Mouse (Mus musculus): ENCODE data around the gene Praf2. TPM values are rescaled to one million over a fixed set of nuclear protein-coding genes. Genes with fewer than 3 reads are reported as not detected.

Gene Praf2
- polyA plus RNA-seq, 1 experiment, result 26.0 TPM

DNA sequence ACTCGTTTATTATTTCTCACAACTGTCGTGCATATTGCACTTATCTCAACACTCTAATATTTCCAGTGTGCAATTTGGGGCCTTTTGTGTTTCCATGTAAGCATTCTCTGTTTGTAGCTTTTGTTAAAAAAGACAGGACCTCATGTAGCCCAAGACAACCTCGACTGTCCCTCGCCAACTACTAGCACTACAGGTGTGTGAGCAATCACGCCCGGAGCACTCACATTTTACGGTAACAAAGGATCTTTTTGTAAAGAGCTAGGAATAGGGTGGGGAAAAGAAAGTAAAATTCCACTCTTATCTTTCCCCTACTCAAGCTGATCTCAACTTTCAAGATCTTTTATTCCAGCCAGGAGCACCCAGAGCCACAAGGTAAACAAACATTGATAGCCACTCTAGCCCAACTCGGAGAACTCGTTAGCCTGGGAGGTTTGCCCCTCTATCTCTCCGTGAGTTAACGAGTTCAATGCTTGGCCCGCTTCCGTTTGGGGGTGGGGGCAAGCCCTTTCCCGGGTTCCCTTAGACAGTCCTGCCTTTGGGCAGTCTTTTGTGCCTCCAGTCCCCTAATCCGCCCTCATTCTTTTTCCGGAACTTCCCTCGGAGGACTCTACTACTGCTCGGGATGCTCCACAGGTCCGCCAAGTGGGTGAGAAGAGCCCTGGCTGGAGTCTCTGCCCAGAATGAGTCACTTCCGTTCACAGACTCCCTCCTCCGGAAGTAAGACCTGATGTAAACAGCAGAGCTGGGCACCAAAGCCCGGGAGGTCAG is 6.5 kb upstream of the Praf2 start, which contains the start of gene Gm45208:
Gene Gm45208, plus strand, starts transcription at position 732 of the 768 bp plus-strand sequence.
- TF ChIP-seq CTCF (IDR thresholded peaks at IDR 0.05; ENCODE audit: extremely low read depth, insufficient read depth, insufficient read length, insufficient replicate concordance), result no peak
- no peak; the same call in 1 of the 2 replicates for TF ChIP-seq POLR2A (IDR thresholded peaks at IDR 0.05; ENCODE audit: low read depth, low read length)
- no peaks in the 10 kb centered on the region for H3K4me1 ChIP-seq (ENCODE audit: control insufficient read depth, insufficient read depth, insufficient read length)
- no peaks in the 10 kb centered on the region for H3K27me3 ChIP-seq (ENCODE audit: control insufficient read depth, insufficient read depth, low read length)
- 21% methylated on average over 22 of the region's 22 CpGs for WGBS
- H3K4me3 ChIP-seq (ENCODE audit: extremely low read depth, insufficient read depth, insufficient read length), result peak within 1 kb of the TSS; percentile 89
- peak within 1 kb of the TSS; percentile 89 for H3K27ac ChIP-seq (ENCODE audit: insufficient read depth, low read length)
- DNase-seq (ENCODE audit: low read depth in 1 of 2, low spot score in 2 of 2), result peak; percentile 66 to 72
- peaks cover 5% of the 10 kb centered on the region for H3K36me3 ChIP-seq (ENCODE audit: control insufficient read depth, insufficient read depth, low read length)

- DNase-seq (ENCODE audit: low read depth in 1 of 2, low spot score in 2 of 2), result no peak
- H3K27ac ChIP-seq (ENCODE audit: insufficient read depth, low read length), result peak overlapping the region; percentile 62
- peak overlapping the region; percentile 89 for H3K4me3 ChIP-seq (ENCODE audit: extremely low read depth, insufficient read depth, insufficient read length)
- peaks cover 6% of the 10 kb centered on the region for H3K36me3 ChIP-seq (ENCODE audit: control insufficient read depth, insufficient read depth, low read length)
- no peaks in the 10 kb centered on the region for H3K4me1 ChIP-seq (ENCODE audit: control insufficient read depth, insufficient read depth, insufficient read length)
- TF ChIP-seq POLR2A (IDR thresholded peaks at IDR 0.05; ENCODE audit: low read depth, low read length) (no peak), CTCF (IDR thresholded peaks at IDR 0.05; ENCODE audit: extremely low read depth, insufficient read depth, insufficient read length, insufficient replicate concordance) (no peak)
- WGBS, result 23% methylated on average over 11 of the region's 11 CpGs
- H3K27me3 ChIP-seq (ENCODE audit: control insufficient read depth, insufficient read depth, low read length), result no peaks in the 10 kb centered on the region
These were observed 6.0 kb upstream of the Praf2 start for GRCm38 (mm10) chrX:7722282-7722611.

- TF ChIP-seq CTCF (IDR thresholded peaks at IDR 0.05; ENCODE audit: extremely low read depth, insufficient read depth, insufficient read length, insufficient replicate concordance) (no peak), POLR2A (IDR thresholded peaks at IDR 0.05; ENCODE audit: low read depth, low read length) (no peak)
- Histone ChIP-seq H3K27me3 (ENCODE audit: control insufficient read depth, insufficient read depth, low read length) (no peaks in the 10 kb centered on the region), H3K36me3 (ENCODE audit: control insufficient read depth, insufficient read depth, low read length) (peaks cover 6% of the 10 kb centered on the region), H3K4me3 (ENCODE audit: extremely low read depth, insufficient read depth, insufficient read length) (peak overlapping the region; percentile 89), H3K27ac (ENCODE audit: insufficient read depth, low read length) (no peak overlapping the region), H3K4me1 (ENCODE audit: control insufficient read depth, insufficient read depth, insufficient read length) (no peaks in the 10 kb centered on the region)
- no peak for DNase-seq (ENCODE audit: low read depth in 1 of 2, low spot score in 2 of 2)
- whole genome bisulfite sequencing, result 23% methylated on average over 4 of the region's 4 CpGs
These were observed 5.5 kb upstream of the Praf2 start for GRCm38 (mm10) chrX:7722691-7723090.

DNA sequence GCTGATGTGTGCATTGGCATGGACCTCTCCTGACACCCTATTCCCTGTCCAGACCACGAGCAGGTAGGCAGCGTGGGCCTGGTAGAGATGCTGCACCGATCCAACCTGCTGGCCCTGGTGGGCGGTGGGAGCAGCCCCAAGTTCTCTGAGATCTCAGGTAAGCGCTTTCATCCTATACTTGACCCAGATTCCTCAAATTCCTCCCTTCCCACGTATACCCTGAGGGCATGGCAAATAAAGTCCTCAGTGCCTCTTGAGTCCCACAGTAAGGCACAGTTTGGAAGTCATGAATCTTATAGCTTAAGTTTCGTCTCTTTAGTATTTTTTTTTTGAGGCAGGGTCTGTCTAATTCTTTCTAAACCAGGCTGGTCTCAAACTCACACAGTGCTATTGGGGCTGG is 4.1 kb upstream of the Praf2 start:
- DNase-seq (ENCODE audit: low read depth in 1 of 2, low spot score in 2 of 2), result no peak

GRCm38 (mm10) chrX:7725841-7726240 is 2.4 kb upstream of the Praf2 start:
- no peak for TF ChIP-seq POLR2A (IDR thresholded peaks at IDR 0.05; ENCODE audit: low read depth, low read length)
- no peak overlapping the region for H3K4me3 ChIP-seq (ENCODE audit: extremely low read depth, insufficient read depth, insufficient read length)
- no peak overlapping the region for H3K27ac ChIP-seq (ENCODE audit: insufficient read depth, low read length)
- H3K27me3 ChIP-seq (ENCODE audit: control insufficient read depth, insufficient read depth, low read length), result no peaks in the 10 kb centered on the region
- WGBS, result 89% methylated on average over 12 of the region's 12 CpGs
- peaks cover 6% of the 10 kb centered on the region for H3K36me3 ChIP-seq (ENCODE audit: control insufficient read depth, insufficient read depth, low read length)
- H3K4me1 ChIP-seq (ENCODE audit: control insufficient read depth, insufficient read depth, insufficient read length), result no peaks in the 10 kb centered on the region
- DNase-seq (ENCODE audit: low read depth in 1 of 2, low spot score in 2 of 2), result no peak

More for the DNA sequence above, 4.1 kb upstream of the Praf2 start:
- Histone ChIP-seq H3K4me3 (ENCODE audit: extremely low read depth, insufficient read depth, insufficient read length) (no peak overlapping the region), H3K27ac (ENCODE audit: insufficient read depth, low read length) (no peak overlapping the region), H3K27me3 (ENCODE audit: control insufficient read depth, insufficient read depth, low read length) (no peaks in the 10 kb centered on the region), H3K4me1 (ENCODE audit: control insufficient read depth, insufficient read depth, insufficient read length) (no peaks in the 10 kb centered on the region), H3K36me3 (ENCODE audit: control insufficient read depth, insufficient read depth, low read length) (peaks cover 6% of the 10 kb centered on the region)
- 85% methylated on average over 7 of the region's 7 CpGs for WGBS
- TF ChIP-seq POLR2A (IDR thresholded peaks at IDR 0.05; ENCODE audit: low read depth, low read length) (no peak), CTCF (IDR thresholded peaks at IDR 0.05; ENCODE audit: extremely low read depth, insufficient read depth, insufficient read length, insufficient replicate concordance) (no peak)

DNA sequence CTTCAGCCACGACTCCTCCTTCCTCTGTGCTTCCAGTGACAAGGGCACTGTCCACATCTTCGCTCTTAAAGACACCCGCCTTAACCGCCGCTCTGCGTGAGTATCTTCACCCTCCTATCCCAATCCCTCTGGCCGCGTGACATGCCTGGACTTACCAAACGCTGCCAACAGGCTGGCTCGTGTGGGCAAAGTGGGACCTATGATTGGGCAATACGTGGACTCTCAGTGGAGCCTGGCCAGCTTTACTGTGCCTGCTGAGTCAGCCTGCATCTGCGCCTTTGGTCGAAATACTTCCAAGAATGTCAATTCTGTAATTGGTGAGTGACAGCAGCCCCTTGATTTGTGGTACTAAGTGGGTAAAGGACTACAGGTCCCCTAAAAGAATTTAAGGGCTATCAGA is 1.1 kb upstream of the Praf2 start:
- no peaks in the 10 kb centered on the region for H3K4me1 ChIP-seq (ENCODE audit: control insufficient read depth, insufficient read depth, insufficient read length)
- DNase-seq (ENCODE audit: low read depth in 1 of 2, low spot score in 2 of 2), result no peak
- no peaks in the 10 kb centered on the region for H3K27me3 ChIP-seq (ENCODE audit: control insufficient read depth, insufficient read depth, low read length)
- H3K4me3 ChIP-seq (ENCODE audit: extremely low read depth, insufficient read depth, insufficient read length), result no peak overlapping the region
- H3K36me3 ChIP-seq (ENCODE audit: control insufficient read depth, insufficient read depth, low read length), result peaks cover 6% of the 10 kb centered on the region
- TF ChIP-seq CTCF (IDR thresholded peaks at IDR 0.05; ENCODE audit: extremely low read depth, insufficient read depth, insufficient read length, insufficient replicate concordance) (no peak), POLR2A (IDR thresholded peaks at IDR 0.05; ENCODE audit: low read depth, low read length) (no peak)
- H3K27ac ChIP-seq (ENCODE audit: insufficient read depth, low read length), result no peak overlapping the region
- 88% methylated on average over 13 of the region's 13 CpGs for WGBS

DNA sequence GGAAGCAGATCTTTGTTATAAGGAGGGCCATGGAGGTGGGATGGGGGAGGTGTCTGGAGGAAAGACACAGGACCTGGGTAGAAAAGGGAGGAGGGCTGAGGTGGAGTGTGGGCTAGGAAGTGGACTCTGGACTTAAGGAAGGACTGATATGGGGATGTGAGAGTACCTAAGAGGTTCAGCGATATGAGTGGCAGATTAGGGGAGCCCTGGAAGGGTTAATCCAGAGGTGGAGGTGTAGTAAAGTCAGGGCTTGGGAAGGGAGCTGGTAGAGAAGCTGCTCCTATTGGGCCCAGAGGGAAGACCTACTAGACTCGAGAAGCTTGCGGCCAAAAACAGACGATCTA is 655 bp downstream of the Praf2 start:
- WGBS, result 47% methylated on average over 4 of the region's 4 CpGs
- H3K4me1 ChIP-seq (ENCODE audit: control insufficient read depth, insufficient read depth, insufficient read length), result no peaks in the 10 kb centered on the region
- H3K27ac ChIP-seq (ENCODE audit: insufficient read depth, low read length), result no peak overlapping the region
- no peak for TF ChIP-seq POLR2A (IDR thresholded peaks at IDR 0.05; ENCODE audit: low read depth, low read length)
- no peak for TF ChIP-seq CTCF (IDR thresholded peaks at IDR 0.05; ENCODE audit: extremely low read depth, insufficient read depth, insufficient read length, insufficient replicate concordance)
- H3K4me3 ChIP-seq (ENCODE audit: extremely low read depth, insufficient read depth, insufficient read length), result peak overlapping the region; percentile 59; the same call in 1 of the 2 replicates
- DNase-seq (ENCODE audit: low read depth in 1 of 2, low spot score in 2 of 2), result no peak
- peaks cover 6% of the 10 kb centered on the region for H3K36me3 ChIP-seq (ENCODE audit: control insufficient read depth, insufficient read depth, low read length)
- no peaks in the 10 kb centered on the region for H3K27me3 ChIP-seq (ENCODE audit: control insufficient read depth, insufficient read depth, low read length)
